Mouse (Mus musculus) gastrocnemius, postnatal 25 days (tissue): Measurements from ENCODE around the gene Myod1. TPM values are rescaled to one million over a fixed set of nuclear protein-coding genes. Genes with fewer than 3 reads are reported as not detected.
A peak's percentile ranks its signal among the peaks of the same experiment; 100 is the strongest.

ENCODE experiments used
- DNase-seq: peaks from one replicate; pipeline ENCODE4 v3.0.0; 2022
- total RNA-seq, 2 experiments: library from RNA; stranded (reverse); gene quantifications; 1 replicate in 1 of 2; 2 replicates in 1 of 2; pipeline ENCODE4 v1.2.3; 2021

Myod1 gene
- total RNA-seq, 2 experiments from 2014 or later, result 17.7 to 17.8 TPM

DNA sequence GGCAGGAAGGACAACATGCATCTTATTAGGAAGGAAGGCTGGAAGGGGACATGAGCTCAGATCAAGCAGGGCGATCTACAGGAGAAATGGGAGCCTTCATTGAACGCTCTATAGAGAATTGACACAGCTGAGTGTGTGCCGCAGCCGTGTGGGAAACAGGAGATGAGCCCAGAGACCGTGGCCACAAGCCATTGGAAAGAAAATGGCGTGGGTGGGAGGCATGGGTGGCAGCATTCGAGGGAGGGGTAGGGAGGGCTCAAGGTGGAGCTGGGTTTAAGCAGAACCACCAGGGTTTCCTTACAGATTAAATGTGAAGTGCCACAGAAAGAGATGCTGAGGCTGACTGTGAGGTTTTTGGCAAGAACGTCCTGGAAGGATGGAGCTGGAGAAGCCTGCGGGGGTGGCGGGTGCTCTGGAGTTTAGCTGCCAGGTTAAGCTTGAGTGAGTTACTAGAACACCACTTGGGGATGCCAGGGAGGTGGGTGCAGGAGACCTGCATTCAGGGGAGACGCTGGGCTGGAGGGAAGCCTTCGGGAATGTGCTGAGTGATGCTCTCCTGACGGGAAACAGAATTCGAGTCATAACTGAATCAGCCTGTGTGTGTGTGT lies 39.6 kb downstream of the Myod1 start:
- no peak for DNase-seq

GRCm38 (mm10) chr7:46417467-46417866 lies 41.2 kb downstream of the Myod1 start:
- DNase-seq, result peak; percentile 40

- DNase-seq, result no peak
Observed at GRCm38 (mm10) chr7:46418102-46418622, 41.9 kb downstream of the Myod1 start.

DNA sequence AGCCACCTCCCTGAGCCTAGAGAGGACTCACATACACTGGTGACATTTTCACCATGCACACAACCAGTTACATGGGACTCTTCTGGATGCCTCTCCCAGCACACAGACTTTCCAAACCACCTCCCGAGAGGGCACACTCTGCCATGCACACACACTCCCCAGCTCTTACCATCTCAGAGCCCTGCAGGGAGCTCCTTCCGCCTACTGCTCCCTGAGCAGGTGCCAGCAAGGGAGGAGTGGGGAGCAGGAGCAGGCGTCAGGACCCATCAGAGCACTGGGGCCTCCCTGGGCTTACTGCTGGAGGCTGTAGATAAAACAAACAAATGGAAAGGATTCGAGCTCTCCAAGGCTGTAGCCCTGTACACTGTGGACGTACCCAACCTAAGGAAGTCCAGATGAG lies 45.3 kb downstream of the Myod1 start:
- DNase-seq, result no peak

- no peak for DNase-seq
Observed at GRCm38 (mm10) chr7:46422052-46422763, 45.9 kb downstream of the Myod1 start.

GRCm38 (mm10) chr7:46422764-46423412 lies 46.6 kb downstream of the Myod1 start:
- peak; percentile 52 for DNase-seq

DNA sequence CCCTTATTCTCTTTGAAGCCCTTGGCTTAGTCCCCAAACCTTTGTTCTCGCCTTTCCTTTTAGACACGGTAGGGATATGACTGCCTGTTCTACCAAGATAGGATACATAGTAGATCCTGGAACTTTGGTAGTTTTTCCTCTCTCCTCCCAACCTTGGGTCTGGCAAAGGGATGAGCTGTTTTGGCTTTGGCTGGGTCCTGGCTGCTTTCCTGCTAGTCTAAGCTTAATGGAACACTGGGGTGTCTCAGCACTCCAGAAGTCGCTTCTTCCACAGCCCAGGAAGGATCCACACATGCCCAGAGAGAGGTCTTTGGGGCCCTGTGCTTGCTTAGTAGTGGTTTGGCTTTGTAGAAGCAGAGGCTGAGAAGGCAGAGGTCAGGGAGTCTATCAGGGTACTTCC lies 47.7 kb downstream of the Myod1 start:
- DNase-seq, result no peak

DNA sequence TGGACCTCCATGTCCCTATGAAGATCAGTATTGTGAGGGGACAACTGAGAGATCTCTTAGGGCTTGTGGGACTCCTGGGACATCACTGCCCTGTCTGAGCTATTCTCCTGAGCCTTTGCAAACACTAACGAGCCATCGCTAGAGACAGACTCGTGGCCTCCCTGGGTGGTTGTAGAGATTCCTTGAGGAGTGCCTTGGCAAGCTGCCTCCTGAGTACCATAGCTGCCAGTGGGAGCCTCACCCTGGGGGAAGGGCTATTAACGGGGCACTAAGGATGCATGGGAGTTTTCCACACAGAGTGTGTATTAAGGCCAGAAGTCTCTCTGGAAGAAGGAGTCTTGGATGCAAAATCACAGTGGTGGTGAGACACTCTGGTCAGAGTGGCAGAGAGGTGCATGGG lies 48.7 kb downstream of the Myod1 start:
- DNase-seq, result no peak

Other genes with a start within 250 kb of the Myod1 start
- gene Abcc8, start 196.4 kb upstream of the Myod1 start, total RNA-seq, result 1 to 10 TPM; 3.2 to 3.3 TPM
- gene Ush1c, start 138.0 kb upstream of the Myod1 start, total RNA-seq, result 1 to 10 TPM; 3.9 to 5.3 TPM
- under 1 TPM; 0.48 to 0.49 TPM for gene Otog, start 135.5 kb upstream of the Myod1 start, total RNA-seq
- gene Kcnc1, start 20.0 kb downstream of the Myod1 start, total RNA-seq, result 10 to 100 TPM; 50.0 to 65.5 TPM